Mouse (Mus musculus): ENCODE results near the gene Xpo6. TPM values are rescaled to one million over a fixed set of nuclear protein-coding genes. Genes with fewer than 3 reads are reported as not detected.
A peak's percentile ranks its signal among the peaks of the same experiment; 100 is the strongest.

Gene Xpo6
- polyA plus RNA-seq (2015; fragmentation: Nextera tagmentation; extraction: Ambion mirVana), result 27.6 and 31.5 TPM in 2 replicates

DNA sequence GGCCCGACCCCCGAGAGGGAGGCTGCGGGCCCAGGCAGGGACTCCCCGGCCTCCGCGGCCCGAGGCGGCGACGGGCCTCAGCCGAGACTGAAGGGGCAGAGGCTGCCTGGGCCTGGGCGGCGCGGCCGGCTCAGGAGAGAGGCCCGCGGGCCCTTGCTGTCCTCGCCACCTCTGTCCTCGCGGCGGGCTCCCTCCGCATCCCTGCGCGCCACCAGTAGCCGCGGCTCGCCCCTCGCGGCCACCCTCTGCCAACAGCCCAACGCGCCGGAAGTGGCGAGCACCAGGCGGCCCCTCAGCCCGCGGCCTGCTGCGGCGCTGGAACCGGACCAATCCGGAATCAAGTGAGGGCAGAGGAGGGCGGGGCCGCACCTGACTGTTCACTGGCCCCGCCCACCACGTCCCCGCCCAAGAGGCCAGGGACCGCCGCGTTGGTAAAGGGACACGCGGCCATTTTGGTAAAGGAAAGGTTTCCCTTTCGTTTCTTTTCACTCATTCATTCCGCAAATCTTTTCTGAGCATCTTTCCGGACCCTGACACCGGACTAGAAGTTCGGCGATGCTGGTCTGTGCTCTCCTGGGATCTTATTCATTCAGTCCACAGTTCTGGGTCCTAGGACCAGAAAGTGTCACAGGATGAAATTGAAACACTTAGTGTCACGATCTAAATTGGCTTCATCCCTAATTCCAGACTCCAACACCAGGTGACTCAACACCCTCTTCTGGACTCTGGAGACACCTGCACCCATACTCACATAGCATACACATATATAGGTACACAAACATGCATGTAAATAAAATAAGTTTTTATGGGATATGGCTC, at the start of gene Xpo6:
Gene Xpo6 (minus strand): TSS at position 324 of the 819 bp plus-strand sequence.
- peak within 1 kb of the TSS; percentile 95 for H3K9ac ChIP-seq (ENCODE audit: low read length)
- peak within 1 kb of the TSS; percentile 77 for H3K4me3 ChIP-seq (ENCODE audit: low read length)
- under 1% methylated on average over 56 of the region's 57 CpGs for WGBS
- ATAC-seq (replicated peaks; ENCODE audit: extremely low read depth, insufficient read depth, low FRiP score), result peak; percentile 97
- no peaks in the 10 kb centered on the region for H3K36me3 ChIP-seq (ENCODE audit: control insufficient read depth, insufficient read depth)
- H3K4me1 ChIP-seq (ENCODE audit: control insufficient read depth, insufficient read depth, low read length), result peaks cover 15% of the 10 kb centered on the region
- H3K27ac ChIP-seq (ENCODE audit: low read length), result peak within 1 kb of the TSS; percentile 83
- H3K9me3 ChIP-seq (replicated peaks; ENCODE audit: control insufficient read depth, low read length), result no peaks in the 10 kb centered on the region
- no peaks in the 10 kb centered on the region for H3K27me3 ChIP-seq (ENCODE audit: control insufficient read depth, insufficient read depth, low read length)
- H3K4me2 ChIP-seq (ENCODE audit: low read depth, low read length), result peak within 1 kb of the TSS; percentile 75

DNA sequence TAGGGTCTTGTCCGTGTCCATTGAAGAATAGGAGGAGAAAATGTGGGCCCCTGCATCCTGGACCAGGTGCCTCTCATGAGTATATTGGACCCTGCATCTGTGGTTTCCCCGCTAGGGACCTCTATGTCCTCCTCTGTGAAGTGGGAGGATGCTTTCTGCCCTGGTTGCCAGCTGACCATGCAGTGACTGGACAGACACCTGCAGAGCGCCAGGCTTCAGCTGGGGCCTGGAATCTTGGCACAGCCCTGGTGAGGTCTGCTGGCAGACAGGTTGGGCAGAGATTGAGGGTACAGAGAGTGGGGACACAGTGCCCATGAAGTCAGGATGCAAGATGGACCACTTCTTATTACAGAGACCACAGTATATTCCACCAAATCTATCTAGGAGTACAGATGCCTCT, 49.7 kb upstream of the Xpo6 start:
- no peaks in the 10 kb centered on the region for H3K36me3 ChIP-seq (ENCODE audit: control insufficient read depth, insufficient read depth)
- no peaks in the 10 kb centered on the region for H3K9me3 ChIP-seq (replicated peaks; ENCODE audit: control insufficient read depth, low read length)
- ATAC-seq (replicated peaks; ENCODE audit: extremely low read depth, insufficient read depth, low FRiP score), result no peak
- 0 out of 2 replicates have a peak overlapping the region, but pooled peaks have one; percentile 28 for H3K9ac ChIP-seq (ENCODE audit: low read length)
- no peak overlapping the region for H3K4me3 ChIP-seq (ENCODE audit: low read length)
- peaks cover 23% of the 10 kb centered on the region for H3K4me1 ChIP-seq (ENCODE audit: control insufficient read depth, insufficient read depth, low read length)
- H3K4me2 ChIP-seq (ENCODE audit: low read depth, low read length), result peak overlapping the region; percentile 58
- 82% methylated on average over 3 of the region's 3 CpGs for WGBS
- H3K27me3 ChIP-seq (ENCODE audit: control insufficient read depth, insufficient read depth, low read length), result no peaks in the 10 kb centered on the region
- H3K27ac ChIP-seq (ENCODE audit: low read length), result no peak overlapping the region

DNA sequence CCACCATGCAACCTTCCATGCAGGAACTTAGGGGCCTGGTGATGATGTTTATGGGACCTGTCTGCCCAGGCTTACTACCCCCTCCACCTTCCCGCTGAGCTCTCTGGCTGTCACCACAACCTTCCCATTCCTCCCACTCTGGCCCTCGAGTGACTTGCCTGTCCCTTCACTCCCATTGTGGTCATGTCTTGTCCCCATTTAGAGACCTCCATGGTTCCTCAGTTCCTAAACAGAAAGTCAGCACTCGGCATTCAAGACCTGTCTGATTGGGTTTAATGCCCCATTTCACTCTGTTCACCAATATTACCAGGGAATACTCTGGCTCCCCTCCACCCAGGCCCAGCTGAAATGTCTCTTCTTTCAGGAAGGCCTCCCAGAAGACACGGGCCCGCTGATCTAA, 48.8 kb upstream of the Xpo6 start:
- H3K4me3 ChIP-seq (ENCODE audit: low read length), result peak overlapping the region; percentile 54
- H3K4me1 ChIP-seq (ENCODE audit: control insufficient read depth, insufficient read depth, low read length), result peaks cover 23% of the 10 kb centered on the region
- WGBS, result 69% methylated on average over 5 of the region's 5 CpGs
- no peak overlapping the region for H3K27ac ChIP-seq (ENCODE audit: low read length)
- no peaks in the 10 kb centered on the region for H3K36me3 ChIP-seq (ENCODE audit: control insufficient read depth, insufficient read depth)
- H3K27me3 ChIP-seq (ENCODE audit: control insufficient read depth, insufficient read depth, low read length), result no peaks in the 10 kb centered on the region
- H3K4me2 ChIP-seq (ENCODE audit: low read depth, low read length), result peak overlapping the region; percentile 58
- H3K9me3 ChIP-seq (replicated peaks; ENCODE audit: control insufficient read depth, low read length), result no peaks in the 10 kb centered on the region
- H3K9ac ChIP-seq (ENCODE audit: low read length), result peak overlapping the region; percentile 65
- no peak for ATAC-seq (replicated peaks; ENCODE audit: extremely low read depth, insufficient read depth, low FRiP score)

DNA sequence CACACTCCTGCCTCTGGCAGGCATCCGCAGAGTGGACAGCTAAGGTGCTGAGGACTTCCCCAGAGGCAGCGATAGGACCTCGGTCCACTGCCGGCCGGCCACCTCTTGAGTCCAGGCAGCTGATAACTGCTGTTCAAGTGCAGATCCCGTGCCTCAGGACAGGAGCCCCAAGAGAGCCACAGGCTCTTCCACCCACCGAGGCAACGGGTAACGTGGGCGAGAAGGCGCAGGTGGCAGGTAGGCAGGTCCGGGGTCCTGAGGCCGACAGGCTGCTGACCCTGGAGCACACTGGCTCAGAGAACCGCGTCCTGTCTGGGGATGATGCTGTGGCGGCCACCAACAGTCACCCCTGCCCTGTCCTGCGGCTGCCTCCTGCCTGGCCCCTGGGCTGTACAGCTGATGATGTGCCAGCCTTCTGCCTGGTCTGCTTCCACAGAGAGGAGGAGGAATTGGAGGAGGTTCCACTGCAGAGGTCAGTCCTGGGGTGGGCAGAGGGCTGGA, 48.4 kb upstream of the Xpo6 start:
- Histone ChIP-seq H3K4me1 (ENCODE audit: control insufficient read depth, insufficient read depth, low read length) (peaks cover 23% of the 10 kb centered on the region), H3K27me3 (ENCODE audit: control insufficient read depth, insufficient read depth, low read length) (no peaks in the 10 kb centered on the region), H3K4me2 (ENCODE audit: low read depth, low read length) (peak overlapping the region; percentile 58), H3K36me3 (ENCODE audit: control insufficient read depth, insufficient read depth) (no peaks in the 10 kb centered on the region), H3K27ac (ENCODE audit: low read length) (peak overlapping the region; percentile 28), H3K9me3 (replicated peaks; ENCODE audit: control insufficient read depth, low read length) (no peaks in the 10 kb centered on the region), H3K4me3 (ENCODE audit: low read length) (peak overlapping the region; percentile 54), H3K9ac (ENCODE audit: low read length) (peak overlapping the region; percentile 65)
- ATAC-seq (replicated peaks; ENCODE audit: extremely low read depth, insufficient read depth, low FRiP score), result peak; percentile 34
- 25% methylated on average over 17 of the region's 17 CpGs for WGBS

DNA sequence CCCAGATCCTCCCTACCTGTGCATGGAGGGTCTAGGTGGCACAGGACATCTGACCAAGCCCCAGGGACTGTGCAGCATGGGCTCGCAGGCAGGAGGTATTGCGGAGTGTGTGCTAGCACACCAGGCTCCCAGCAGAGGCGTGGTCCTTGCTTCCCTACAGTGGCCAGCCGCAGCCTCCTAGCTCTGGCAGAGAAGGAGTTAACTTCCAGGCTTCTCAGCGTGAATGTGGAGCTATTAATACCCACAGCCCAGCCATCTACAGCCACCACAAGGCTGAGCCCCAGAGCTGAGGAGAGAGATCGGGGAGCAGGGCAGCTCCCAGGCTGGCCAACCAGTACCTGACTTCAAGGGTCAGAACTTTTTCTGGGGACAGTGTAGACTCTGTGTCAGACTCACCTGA, 47.8 kb upstream of the Xpo6 start:
- Histone ChIP-seq H3K27me3 (ENCODE audit: control insufficient read depth, insufficient read depth, low read length) (no peaks in the 10 kb centered on the region), H3K27ac (ENCODE audit: low read length) (peak overlapping the region; percentile 28), H3K9ac (ENCODE audit: low read length) (peak overlapping the region; percentile 65), H3K9me3 (replicated peaks; ENCODE audit: control insufficient read depth, low read length) (no peaks in the 10 kb centered on the region), H3K4me1 (ENCODE audit: control insufficient read depth, insufficient read depth, low read length) (peaks cover 23% of the 10 kb centered on the region), H3K4me3 (ENCODE audit: low read length) (peak overlapping the region; percentile 54), H3K36me3 (ENCODE audit: control insufficient read depth, insufficient read depth) (no peaks in the 10 kb centered on the region), H3K4me2 (ENCODE audit: low read depth, low read length) (peak overlapping the region; percentile 58)
- peak; percentile 79 for ATAC-seq (replicated peaks; ENCODE audit: extremely low read depth, insufficient read depth, low FRiP score)
- WGBS, result 3% methylated on average over 6 of the region's 6 CpGs

DNA sequence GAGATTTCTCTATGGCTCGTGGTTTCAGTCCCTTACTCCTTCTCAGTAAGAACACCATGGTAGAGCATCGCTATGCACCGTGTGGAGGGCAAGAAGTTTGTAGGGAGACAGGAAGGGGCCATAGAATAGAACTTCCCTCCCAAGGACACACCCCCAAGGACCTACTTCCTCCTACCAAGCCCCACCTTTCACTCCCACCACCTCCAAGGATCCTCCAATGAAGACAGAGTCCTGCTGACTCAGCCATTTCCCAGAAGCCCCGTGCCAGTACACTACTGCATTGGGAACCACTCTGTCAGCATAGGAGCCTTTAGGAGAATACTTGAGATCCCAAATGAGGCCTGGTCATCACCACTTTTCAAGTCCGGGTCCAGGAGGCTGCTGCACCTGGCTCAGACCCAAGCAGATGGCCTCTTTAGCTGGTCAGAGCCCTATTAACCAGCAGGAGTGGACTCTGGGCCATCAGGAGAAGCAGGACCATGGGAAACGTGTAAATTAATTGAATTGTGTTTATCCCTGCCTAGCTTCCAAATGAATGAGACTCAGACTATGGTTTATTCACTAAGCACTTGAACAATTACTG, 44.0 kb upstream of the Xpo6 start:
- Histone ChIP-seq H3K36me3 (ENCODE audit: control insufficient read depth, insufficient read depth) (no peaks in the 10 kb centered on the region), H3K9ac (ENCODE audit: low read length) (no peak overlapping the region), H3K4me2 (ENCODE audit: low read depth, low read length) (no peak overlapping the region), H3K4me3 (ENCODE audit: low read length) (no peak overlapping the region), H3K27me3 (ENCODE audit: control insufficient read depth, insufficient read depth, low read length) (no peaks in the 10 kb centered on the region), H3K9me3 (replicated peaks; ENCODE audit: control insufficient read depth, low read length) (no peaks in the 10 kb centered on the region), H3K4me1 (ENCODE audit: control insufficient read depth, insufficient read depth, low read length) (peaks cover 7% of the 10 kb centered on the region), H3K27ac (ENCODE audit: low read length) (no peak overlapping the region)
- 65% methylated on average over 6 of the region's 6 CpGs for WGBS
- ATAC-seq (replicated peaks; ENCODE audit: extremely low read depth, insufficient read depth, low FRiP score), result no peak

DNA sequence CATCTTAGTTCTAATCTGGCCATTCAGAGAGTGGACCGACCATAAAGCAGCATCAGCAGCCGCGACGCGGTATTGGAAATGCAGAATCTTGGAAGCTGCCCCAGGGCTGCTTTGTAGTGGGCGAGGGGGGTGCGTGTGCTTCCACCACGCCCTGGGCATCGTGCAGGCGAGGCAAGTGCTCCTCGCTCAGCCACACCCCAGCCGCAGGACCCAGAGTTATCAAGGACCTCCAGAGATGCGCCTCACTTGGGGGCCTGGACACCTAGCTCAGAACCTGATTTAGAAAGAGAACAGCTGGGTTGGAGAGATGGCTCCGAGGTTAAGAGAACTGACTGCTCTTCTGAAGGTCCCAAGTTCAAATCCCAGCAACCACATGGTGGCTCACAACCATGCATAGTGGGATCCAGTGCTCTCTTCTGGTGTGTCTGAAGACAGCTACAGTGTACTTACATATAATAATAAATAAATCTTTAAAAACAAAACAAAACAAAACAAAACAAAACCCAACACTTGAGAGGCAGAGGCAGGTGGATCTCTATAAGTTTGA, 40.6 kb upstream of the Xpo6 start:
- H3K27me3 ChIP-seq (ENCODE audit: control insufficient read depth, insufficient read depth, low read length), result peaks cover 2% of the 10 kb centered on the region; the same call in 1 of the 2 replicates
- H3K9me3 ChIP-seq (replicated peaks; ENCODE audit: control insufficient read depth, low read length), result no peaks in the 10 kb centered on the region
- H3K9ac ChIP-seq (ENCODE audit: low read length), result no peak overlapping the region
- no peak overlapping the region for H3K4me3 ChIP-seq (ENCODE audit: low read length)
- ATAC-seq (replicated peaks; ENCODE audit: extremely low read depth, insufficient read depth, low FRiP score), result no peak
- H3K4me1 ChIP-seq (ENCODE audit: control insufficient read depth, insufficient read depth, low read length), result 0 out of 2 replicates have a peak, but pooled peaks cover 5% of the 10 kb centered on the region
- 81% methylated on average over 14 of the region's 14 CpGs for WGBS
- no peak overlapping the region for H3K4me2 ChIP-seq (ENCODE audit: low read depth, low read length)
- H3K36me3 ChIP-seq (ENCODE audit: control insufficient read depth, insufficient read depth), result no peaks in the 10 kb centered on the region
- H3K27ac ChIP-seq (ENCODE audit: low read length), result no peak overlapping the region

DNA sequence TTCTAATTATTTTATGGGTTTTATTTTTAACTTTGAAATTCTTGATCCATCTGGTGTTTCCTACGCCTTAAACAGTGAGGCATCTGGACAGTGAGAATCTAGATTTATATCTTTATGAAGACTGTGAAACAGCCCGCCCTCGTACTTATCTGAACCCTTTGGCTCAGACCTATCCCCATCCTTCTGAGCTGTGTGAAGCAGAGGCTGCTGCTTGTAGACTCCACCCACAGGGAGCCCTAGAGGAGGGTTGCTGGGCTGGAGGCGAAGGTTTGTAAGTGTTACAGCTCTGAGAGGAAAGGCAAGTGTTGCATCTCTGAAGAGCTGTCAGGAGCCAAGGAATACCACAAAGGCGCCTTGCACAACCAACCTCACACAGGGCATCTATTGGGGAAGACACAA, 36.5 kb upstream of the Xpo6 start:
- 48% methylated on average over 5 of the region's 5 CpGs for WGBS

More for the DNA sequence above, 36.5 kb upstream of the Xpo6 start:
- no peak overlapping the region for H3K4me3 ChIP-seq (ENCODE audit: low read length)
- H3K36me3 ChIP-seq (ENCODE audit: control insufficient read depth, insufficient read depth), result no peaks in the 10 kb centered on the region
- H3K9ac ChIP-seq (ENCODE audit: low read length), result no peak overlapping the region
- no peaks in the 10 kb centered on the region for H3K9me3 ChIP-seq (replicated peaks; ENCODE audit: control insufficient read depth, low read length)
- 0 out of 2 replicates have a peak, but pooled peaks cover 5% of the 10 kb centered on the region for H3K4me1 ChIP-seq (ENCODE audit: control insufficient read depth, insufficient read depth, low read length)
- H3K4me2 ChIP-seq (ENCODE audit: low read depth, low read length), result no peak overlapping the region
- peaks cover 2% of the 10 kb centered on the region; the same call in 1 of the 2 replicates for H3K27me3 ChIP-seq (ENCODE audit: control insufficient read depth, insufficient read depth, low read length)
- no peak overlapping the region for H3K27ac ChIP-seq (ENCODE audit: low read length)
- ATAC-seq (replicated peaks; ENCODE audit: extremely low read depth, insufficient read depth, low FRiP score), result no peak
